Mouse (Mus musculus) thymus, adult 2 months (tissue): ENCODE measurements around the gene Hnrnpu.

Source experiments
- CTCF ChIP-seq: fragments of 200-500 bp; IDR thresholded peaks from 2 replicates; pipeline ENCODE4 v1.5.1; 2012; ENCODE audit warnings: mild to moderate bottlenecking, control low read depth, low read length, moderate library complexity, borderline replicate concordance; ENCODE audit not compliant: control insufficient read depth, poor library complexity, insufficient read depth; ENCODE audit errors: extremely low read depth
- POLR2A ChIP-seq: fragments of 200-500 bp; IDR thresholded peaks from 2 replicates; pipeline ENCODE4 v1.6.1; 2012; ENCODE audit warnings: mild to moderate bottlenecking, low read length, control low read depth, moderate library complexity; ENCODE audit not compliant: control insufficient read depth, poor library complexity, insufficient read depth; ENCODE audit errors: extremely low read depth

- no peak for TF ChIP-seq CTCF
- no peak for TF ChIP-seq POLR2A
Measured at GRCm38 (mm10) chr1:178329946-178330345, 7.7 kb downstream of the Hnrnpu start.
